Mouse (Mus musculus) embryonic facial prominence, embryonic 15.5 days (tissue): ENCODE measurements around the gene Btbd9. TPM values are rescaled to one million over a fixed set of nuclear protein-coding genes. Genes with fewer than 3 reads are reported as not detected.

Experiments
- ATAC-seq: fragments of 200-750 bp; cut with Nextera tagmentation; 2 replicates; pipeline ENCODE4 v1.8.0; 2017; ENCODE audit warnings: low read depth, moderate TSS enrichment; ENCODE audit not compliant: insufficient number of reproducible peaks, low FRiP score, low TSS enrichment
- H3K27ac ChIP-seq: fragments of 300-500 bp; sonication (generic); replicated peaks from 2 replicates; pipeline ENCODE4 v1.5.1; 2015; ENCODE audit warnings: mild to moderate bottlenecking, inconsistent platforms
- H3K27me3 ChIP-seq: fragments of 300-500 bp; sonication (generic); 2 replicates; pipeline ENCODE4 v1.6.1; 2015; ENCODE audit warnings: inconsistent platforms
- H3K36me3 ChIP-seq: fragments of 300-500 bp; sonication (generic); 2 replicates; pipeline ENCODE4 v1.6.1; 2015; ENCODE audit warnings: mild to moderate bottlenecking, inconsistent platforms
- H3K4me1 ChIP-seq: fragments of 300-500 bp; sonication (generic); 2 replicates; pipeline ENCODE4 v1.6.1; 2015; ENCODE audit warnings: inconsistent platforms
- H3K4me2 ChIP-seq: fragments of 300-500 bp; sonication (generic); replicated peaks from 2 replicates; pipeline ENCODE4 v1.6.1; 2015; ENCODE audit warnings: mild to moderate bottlenecking, inconsistent platforms
- H3K4me3 ChIP-seq: fragments of 300-500 bp; sonication (generic); replicated peaks from 2 replicates; pipeline ENCODE4 v1.5.1; 2015; ENCODE audit warnings: mild to moderate bottlenecking, inconsistent platforms
- H3K9ac ChIP-seq: fragments of 300-500 bp; sonication (generic); 2 replicates; pipeline ENCODE4 v1.6.1; 2015; ENCODE audit warnings: inconsistent platforms
- H3K9me3 ChIP-seq: fragments of 300-500 bp; sonication (generic); replicated peaks from 2 replicates; pipeline ENCODE4 v1.6.1; 2016; ENCODE audit warnings: inconsistent platforms
- WGBS: fragments of 180-500 bp; shearing (Covaris S2); methylation state at CpG from one replicate; pipeline ENCODE4 v1.1.7; 2015; 5-methylcytosine and 5-hydroxymethylcytosine counted together
- polyA plus RNA-seq: library from polyadenylated mRNA; unstranded; fragments of >200 nt; fragmentation: Nextera tagmentation; extraction: Ambion mirVana; gene quantifications from 2 replicates; pipeline ENCODE4 v1.2.1, GENCODE M21; 2015

Gene Btbd9
- polyA plus RNA-seq, 1 experiment from 2014 or later: 56.6 TPM

DNA sequence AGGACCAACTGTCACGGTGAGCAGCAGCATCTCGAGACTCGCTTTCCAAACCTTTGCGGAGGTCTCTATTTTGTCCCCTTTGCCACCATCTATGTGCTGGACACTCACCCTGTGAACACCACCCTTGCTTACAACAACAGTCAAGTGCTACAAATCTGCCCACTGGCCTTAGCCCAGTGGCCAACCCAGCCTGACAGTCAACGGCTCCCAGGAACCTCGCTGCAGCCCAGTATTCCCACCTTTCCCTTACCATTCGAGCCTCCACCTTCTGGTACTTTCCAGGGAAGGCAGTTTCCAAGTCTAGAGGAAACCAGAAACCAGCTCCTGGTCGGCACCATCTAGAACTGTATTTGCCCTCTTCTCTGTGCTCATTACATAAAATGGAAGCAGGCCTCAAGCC lies 84.7 kb downstream of the Btbd9 start:
- Histone ChIP-seq H3K36me3 (no peaks in the 10 kb centered on the region), H3K27me3 (no peaks in the 10 kb centered on the region), H3K4me3 (no peak overlapping the region), H3K4me1 (no peaks in the 10 kb centered on the region), H3K9ac (no peak overlapping the region), H3K4me2 (no peak overlapping the region), H3K9me3 (no peaks in the 10 kb centered on the region), H3K27ac (no peak overlapping the region)
- ATAC-seq: no peak
- WGBS: 96% methylated on average over 8 of the region's 8 CpGs

GRCm38 (mm10) chr17:30490601-30491000 lies 85.7 kb downstream of the Btbd9 start:
- no peaks in the 10 kb centered on the region for H3K4me1 ChIP-seq
- no peak for ATAC-seq
- no peaks in the 10 kb centered on the region for H3K9me3 ChIP-seq
- H3K36me3 ChIP-seq: no peaks in the 10 kb centered on the region
- H3K4me2 ChIP-seq: no peak overlapping the region
- no peaks in the 10 kb centered on the region for H3K27me3 ChIP-seq
- no peak overlapping the region for H3K27ac ChIP-seq
- 93% methylated on average over 7 of the region's 7 CpGs for WGBS
- H3K9ac ChIP-seq: no peak overlapping the region
- H3K4me3 ChIP-seq: no peak overlapping the region

DNA sequence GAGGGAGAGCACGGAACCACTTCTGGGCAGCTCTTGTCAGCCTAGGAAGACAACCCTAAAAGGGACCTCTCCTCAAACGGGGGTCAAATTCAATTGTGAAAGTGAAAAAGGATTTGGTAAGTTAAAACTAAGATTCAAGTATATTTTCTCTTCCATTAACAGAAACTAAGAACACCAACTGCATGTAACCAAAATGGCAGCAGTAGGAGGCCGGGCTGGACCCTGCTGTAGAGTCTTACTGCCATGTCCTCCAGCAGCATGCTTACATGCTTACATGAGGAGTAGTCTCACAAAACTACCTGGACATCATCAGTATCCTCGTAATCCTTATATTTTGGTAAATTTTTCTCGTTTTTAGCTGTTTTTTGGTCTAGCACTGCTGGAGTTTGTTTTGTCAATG lies 86.2 kb downstream of the Btbd9 start:
- Histone ChIP-seq H3K27ac (no peak overlapping the region), H3K9me3 (no peaks in the 10 kb centered on the region), H3K36me3 (no peaks in the 10 kb centered on the region), H3K27me3 (no peaks in the 10 kb centered on the region), H3K4me1 (no peaks in the 10 kb centered on the region), H3K9ac (no peak overlapping the region), H3K4me3 (no peak overlapping the region), H3K4me2 (no peak overlapping the region)
- ATAC-seq: no peak
- 86% methylated on average over 5 of the region's 5 CpGs for WGBS

DNA sequence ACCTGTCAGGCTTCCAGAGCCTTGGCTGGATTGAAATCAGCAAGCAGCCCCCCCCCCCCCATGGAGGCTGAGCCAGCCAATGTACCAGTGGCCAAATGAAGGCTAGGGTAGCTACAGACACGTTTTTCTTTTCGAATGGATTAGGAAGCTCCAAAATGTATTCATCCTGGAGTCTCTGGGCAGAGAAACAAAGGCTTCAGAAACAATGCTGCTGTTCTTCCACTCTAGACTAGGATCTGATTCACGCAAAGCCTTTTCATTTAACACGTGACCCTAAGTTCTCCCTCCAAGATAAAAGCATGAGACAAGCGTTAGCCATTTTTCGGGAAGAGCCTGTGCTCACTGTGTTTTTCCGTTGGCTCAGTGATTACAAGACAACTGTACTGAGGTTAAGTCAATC lies 86.7 kb downstream of the Btbd9 start:
- Histone ChIP-seq H3K27ac (no peak overlapping the region), H3K9me3 (no peaks in the 10 kb centered on the region), H3K4me2 (no peak overlapping the region), H3K27me3 (no peaks in the 10 kb centered on the region), H3K4me1 (no peaks in the 10 kb centered on the region), H3K36me3 (no peaks in the 10 kb centered on the region), H3K9ac (no peak overlapping the region), H3K4me3 (no peak overlapping the region)
- WGBS: 65% methylated on average over 7 of the region's 7 CpGs
- ATAC-seq: no peak

DNA sequence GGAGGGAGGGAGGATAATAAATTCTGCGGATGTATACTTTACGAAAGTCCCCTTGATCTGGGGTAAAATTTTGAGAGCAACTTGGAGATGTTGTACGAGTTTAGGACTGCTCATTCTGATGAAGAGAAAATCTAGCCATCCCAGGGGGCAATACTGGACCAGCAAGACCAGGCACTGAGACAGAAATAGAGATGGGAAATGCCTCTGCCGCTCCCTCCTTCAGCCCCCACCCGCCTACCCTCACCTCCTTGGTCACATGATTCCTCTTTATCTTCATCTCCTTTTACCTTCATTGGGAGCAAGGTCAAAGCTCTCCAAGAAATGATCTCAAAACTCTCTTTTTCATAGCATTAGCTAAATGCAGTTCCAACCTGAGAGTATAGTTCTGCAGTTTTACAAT lies 88.6 kb downstream of the Btbd9 start:
- Histone ChIP-seq H3K9ac (no peak overlapping the region), H3K4me2 (no peak overlapping the region), H3K4me3 (no peak overlapping the region), H3K9me3 (no peaks in the 10 kb centered on the region), H3K36me3 (no peaks in the 10 kb centered on the region), H3K27me3 (no peaks in the 10 kb centered on the region), H3K27ac (no peak overlapping the region), H3K4me1 (no peaks in the 10 kb centered on the region)
- WGBS: 92% methylated on average over 5 of the region's 5 CpGs
- no peak for ATAC-seq

DNA sequence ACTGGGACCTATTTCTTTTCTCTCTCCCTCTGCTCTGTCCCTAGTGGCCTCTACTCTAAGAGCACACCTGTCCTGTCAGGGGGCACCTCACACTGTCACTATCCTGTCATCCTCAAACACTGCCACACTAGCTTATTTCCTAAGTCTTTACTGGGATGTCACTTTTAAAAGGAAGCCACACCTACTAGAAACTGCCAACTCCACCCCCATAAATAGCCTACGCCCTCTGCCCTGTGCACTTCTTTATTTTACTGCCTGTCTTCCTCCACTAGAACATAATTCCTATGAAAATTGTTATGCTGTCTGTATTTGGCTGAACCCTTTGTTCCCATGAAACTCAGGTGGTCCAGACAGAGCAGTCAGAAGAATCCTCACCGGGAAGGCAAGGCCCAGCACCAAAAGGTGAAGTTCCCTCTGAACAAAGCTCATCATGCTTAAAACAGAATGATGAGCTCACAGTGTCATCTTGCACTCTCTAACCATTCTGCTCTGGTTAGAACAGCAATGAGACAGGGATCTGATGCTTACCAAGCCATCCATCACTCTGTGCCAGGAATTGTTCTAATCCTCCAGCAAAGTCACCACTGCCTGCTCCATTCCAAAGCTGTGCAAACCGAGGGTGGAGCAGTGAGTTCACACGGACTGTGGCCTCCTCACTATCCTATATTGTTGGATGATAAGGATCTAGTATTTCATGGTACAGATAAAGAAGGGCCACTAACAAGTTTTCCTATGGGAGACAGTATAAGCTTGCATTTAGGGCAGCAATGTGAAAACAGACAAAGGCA lies 91.0 kb downstream of the Btbd9 start:
- WGBS: 83% methylated on average over 4 of the region's 4 CpGs
- Histone ChIP-seq H3K9me3 (no peaks in the 10 kb centered on the region), H3K4me2 (no peak overlapping the region), H3K9ac (no peak overlapping the region), H3K36me3 (no peaks in the 10 kb centered on the region), H3K27ac (no peak overlapping the region), H3K4me3 (no peak overlapping the region), H3K4me1 (no peaks in the 10 kb centered on the region), H3K27me3 (no peaks in the 10 kb centered on the region)
- ATAC-seq: no peak

DNA sequence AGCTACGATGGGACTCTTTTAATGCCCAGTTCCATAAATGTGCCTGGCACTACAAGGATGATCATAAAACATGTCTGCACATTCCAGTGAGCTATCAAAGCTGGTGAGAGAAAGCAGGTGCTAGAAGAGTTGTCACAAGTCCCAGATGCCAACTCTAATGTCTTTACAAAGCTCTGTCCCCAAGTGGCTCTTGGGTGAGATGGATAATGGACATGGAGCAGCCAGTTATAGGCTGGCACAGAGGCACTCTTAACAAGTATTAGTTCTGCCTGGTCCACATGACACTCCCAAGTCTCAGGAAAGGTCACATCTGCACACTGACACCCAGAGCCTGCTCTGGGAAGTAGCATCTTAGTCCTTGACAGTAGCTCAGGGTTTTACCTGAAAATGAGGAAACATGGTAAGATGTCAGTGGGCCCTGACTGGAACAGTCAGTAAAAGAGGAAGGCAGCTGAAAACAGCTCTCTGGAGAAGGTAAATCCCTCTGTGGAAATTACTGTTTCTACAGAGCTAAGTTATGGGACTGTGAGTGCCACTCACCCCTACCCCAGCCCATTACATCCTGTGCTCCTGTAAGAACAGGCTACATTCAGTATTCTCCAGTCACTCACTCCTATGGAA lies 91.7 kb downstream of the Btbd9 start:
- H3K9ac ChIP-seq: no peak overlapping the region
- no peaks in the 10 kb centered on the region for H3K36me3 ChIP-seq
- H3K9me3 ChIP-seq: no peaks in the 10 kb centered on the region
- H3K4me2 ChIP-seq: no peak overlapping the region
- no peak overlapping the region for H3K4me3 ChIP-seq
- H3K27ac ChIP-seq: no peak overlapping the region
- WGBS: 95% methylated on average over 1 of the region's 1 CpGs
- no peaks in the 10 kb centered on the region for H3K4me1 ChIP-seq
- H3K27me3 ChIP-seq: no peaks in the 10 kb centered on the region
- ATAC-seq: no peak

DNA sequence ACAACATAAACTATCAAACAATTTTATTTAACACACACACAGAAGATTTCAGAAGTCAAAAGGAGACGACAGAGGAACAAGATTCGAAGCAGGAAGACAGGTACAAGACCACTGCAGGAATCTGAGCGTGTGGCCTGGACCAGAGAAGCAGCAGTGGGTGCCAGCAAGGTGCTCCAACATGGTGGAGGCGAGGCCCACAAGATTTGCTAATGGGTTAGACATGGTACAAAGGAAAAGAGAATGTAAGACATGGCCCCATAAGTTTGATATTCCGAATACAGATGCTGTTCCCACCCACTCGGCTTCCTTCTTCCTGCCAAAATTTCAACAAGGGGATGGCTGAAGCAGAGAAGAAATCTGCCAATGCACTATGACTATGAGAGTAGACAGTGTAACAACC lies 94.5 kb downstream of the Btbd9 start:
- Histone ChIP-seq H3K9ac (no peak overlapping the region), H3K27me3 (no peaks in the 10 kb centered on the region), H3K27ac (no peak overlapping the region), H3K36me3 (no peaks in the 10 kb centered on the region), H3K9me3 (no peaks in the 10 kb centered on the region), H3K4me3 (no peak overlapping the region), H3K4me2 (no peak overlapping the region), H3K4me1 (no peaks in the 10 kb centered on the region)
- WGBS: 86% methylated on average over 6 of the region's 6 CpGs
- ATAC-seq: no peak

- no peak overlapping the region for H3K4me3 ChIP-seq
- no peaks in the 10 kb centered on the region for H3K9me3 ChIP-seq
- H3K27ac ChIP-seq: no peak overlapping the region
- H3K27me3 ChIP-seq: no peaks in the 10 kb centered on the region
- no peak overlapping the region for H3K9ac ChIP-seq
- H3K36me3 ChIP-seq: no peaks in the 10 kb centered on the region
- no peak overlapping the region for H3K4me2 ChIP-seq
- WGBS: 93% methylated on average over 10 of the region's 10 CpGs
- no peak for ATAC-seq
- no peaks in the 10 kb centered on the region for H3K4me1 ChIP-seq
Measured at GRCm38 (mm10) chr17:30481341-30481740, 94.9 kb downstream of the Btbd9 start.

- Histone ChIP-seq H3K27ac (no peak overlapping the region), H3K4me1 (no peaks in the 10 kb centered on the region), H3K4me2 (no peak overlapping the region), H3K36me3 (no peaks in the 10 kb centered on the region), H3K9me3 (no peaks in the 10 kb centered on the region), H3K4me3 (no peak overlapping the region), H3K9ac (no peak overlapping the region), H3K27me3 (no peaks in the 10 kb centered on the region)
- ATAC-seq: no peak
- 85% methylated on average over 8 of the region's 8 CpGs for WGBS
Measured at GRCm38 (mm10) chr17:30480381-30480780, 95.9 kb downstream of the Btbd9 start.

- no peak overlapping the region for H3K27ac ChIP-seq
- 72% methylated on average over 9 of the region's 9 CpGs for WGBS
- no peak overlapping the region for H3K9ac ChIP-seq
- no peaks in the 10 kb centered on the region for H3K27me3 ChIP-seq
- H3K4me2 ChIP-seq: no peak overlapping the region
- H3K4me3 ChIP-seq: no peak overlapping the region
- no peak for ATAC-seq
- no peaks in the 10 kb centered on the region for H3K36me3 ChIP-seq
- no peaks in the 10 kb centered on the region for H3K9me3 ChIP-seq
- H3K4me1 ChIP-seq: no peaks in the 10 kb centered on the region
Measured at GRCm38 (mm10) chr17:30478181-30478580, 98.1 kb downstream of the Btbd9 start.

- H3K4me3 ChIP-seq: no peak overlapping the region
- no peaks in the 10 kb centered on the region for H3K27me3 ChIP-seq
- no peak overlapping the region for H3K9ac ChIP-seq
- WGBS: 65% methylated on average over 2 of the region's 2 CpGs
- H3K9me3 ChIP-seq: no peaks in the 10 kb centered on the region
- no peak for ATAC-seq
- H3K36me3 ChIP-seq: no peaks in the 10 kb centered on the region
- H3K4me1 ChIP-seq: peaks cover 8% of the 10 kb centered on the region; the same call in 1 of the 2 replicates
- H3K27ac ChIP-seq: no peak overlapping the region
- no peak overlapping the region for H3K4me2 ChIP-seq
Measured at GRCm38 (mm10) chr17:30474561-30474960, 101.7 kb downstream of the Btbd9 start.
